Mouse (Mus musculus): Measurements from ENCODE around the gene Ankrd34a.

Gene Ankrd34a

GRCm38 (mm10) chr3:96596228-96596707 lies at the start of gene Ankrd34a:
TSS of gene Ankrd34a (plus strand) at chr3:96596636.
- peak in 1 of 2 experiments; percentile 70 for DNase-seq

- DNase-seq: no peak
Measured at GRCm38 (mm10) chr3:96546880-96547279, 49.6 kb upstream of the Ankrd34a start.

GRCm38 (mm10) chr3:96547389-96547960 lies 49.0 kb upstream of the Ankrd34a start:
- peak; percentile 78 to 92 for DNase-seq

GRCm38 (mm10) chr3:96548824-96549223 lies 47.6 kb upstream of the Ankrd34a start:
- DNase-seq: no peak

DNA sequence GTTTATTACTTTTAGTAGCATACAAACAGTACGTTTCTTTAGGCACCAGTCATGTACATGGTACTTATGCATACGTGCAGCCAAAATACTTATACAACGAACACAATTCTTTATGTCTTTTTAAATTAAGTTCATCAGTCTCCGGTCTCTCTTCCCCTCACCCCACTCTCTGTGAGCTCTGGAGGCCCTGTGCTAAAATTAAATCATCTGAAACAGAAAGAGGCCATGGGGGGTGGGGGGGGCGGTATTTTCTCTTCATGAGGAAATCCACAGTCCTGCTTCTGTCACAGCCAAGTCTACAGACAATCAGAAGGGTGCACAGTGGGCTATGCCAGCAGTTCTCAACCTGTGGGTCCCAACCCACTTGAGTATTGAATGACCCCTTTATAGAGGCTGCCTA lies 47.1 kb upstream of the Ankrd34a start:
- no peak for DNase-seq

DNA sequence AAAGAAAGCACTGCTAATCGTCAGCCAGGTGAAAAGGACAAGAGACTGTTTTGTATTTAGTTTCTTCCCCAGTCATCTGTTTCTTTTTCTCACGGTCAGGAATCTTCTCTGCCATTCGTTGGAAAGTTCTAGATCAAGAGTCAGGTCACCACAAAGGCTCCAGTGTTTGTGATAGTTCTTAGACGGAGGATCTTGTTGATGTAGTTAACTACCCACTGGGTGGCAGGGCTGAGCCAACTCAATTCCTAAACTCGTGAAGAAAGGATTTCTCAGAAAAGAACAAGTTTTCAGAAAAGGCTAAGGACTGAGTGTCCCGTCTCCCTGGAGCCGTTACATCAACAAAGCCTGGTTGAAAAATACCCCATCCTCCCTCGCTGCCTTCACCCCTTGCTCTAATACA lies 45.2 kb upstream of the Ankrd34a start:
- peak; percentile 87 to 88 for DNase-seq

DNA sequence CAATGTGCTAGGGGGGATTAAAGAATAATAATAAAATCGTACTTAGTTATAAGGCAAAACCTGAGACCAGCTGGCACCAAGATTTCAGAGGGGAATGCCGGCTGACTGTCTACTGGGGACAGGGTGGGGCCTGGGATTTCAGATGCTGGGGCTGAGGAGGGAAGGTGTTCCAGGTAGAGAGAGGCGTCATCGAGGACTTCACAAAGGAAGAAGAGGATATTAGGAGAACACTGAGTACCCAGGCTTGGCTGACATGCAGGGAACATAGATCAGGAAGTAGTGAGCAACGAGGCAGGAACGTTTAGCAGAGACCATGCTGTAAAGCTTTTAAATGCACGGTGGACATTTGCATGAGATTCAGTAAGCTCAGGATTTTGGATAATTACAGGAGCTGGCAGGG lies 44.5 kb upstream of the Ankrd34a start:
- DNase-seq: peak in 1 of 2 experiments; percentile 10

DNA sequence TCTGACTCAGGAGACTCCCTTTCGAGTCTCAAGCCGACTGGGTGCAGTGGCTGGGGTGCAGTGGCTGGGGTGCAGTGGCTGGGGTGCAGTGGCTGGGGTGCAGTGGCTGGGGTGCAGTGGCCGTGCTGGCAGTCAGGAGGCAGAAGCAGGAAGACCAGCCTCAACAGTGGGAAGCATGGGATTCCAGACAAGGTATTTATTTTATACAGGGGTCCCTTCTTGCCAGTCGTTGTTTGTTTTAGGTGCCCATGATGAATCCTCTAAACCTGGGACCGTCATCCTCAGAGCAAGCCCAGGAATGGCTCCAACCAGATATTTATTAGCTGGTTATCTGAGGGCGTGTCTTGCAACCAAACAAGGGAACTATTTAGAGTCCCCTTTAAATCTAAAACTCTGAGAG lies 42.8 kb upstream of the Ankrd34a start:
- DNase-seq: peak in 1 of 2 experiments; percentile 4

DNA sequence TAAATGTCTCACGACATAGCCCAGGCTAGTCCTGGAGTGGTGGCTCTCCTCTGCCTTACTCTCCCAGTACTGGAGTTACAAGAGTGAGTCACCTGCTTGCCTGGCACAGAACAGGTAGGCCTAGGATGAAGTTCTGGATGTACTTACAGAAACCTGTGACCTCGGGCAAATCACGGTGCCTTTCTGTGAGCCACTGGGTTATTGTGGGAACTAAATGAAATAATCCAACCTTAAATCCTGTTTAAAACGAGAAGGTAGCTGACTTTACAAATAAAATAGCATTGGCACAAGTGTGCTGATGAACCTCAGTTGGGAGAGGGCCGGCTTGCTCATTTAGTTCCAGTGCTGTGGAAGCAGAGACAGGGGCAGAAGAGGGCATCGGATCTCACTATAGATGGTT lies 42.2 kb upstream of the Ankrd34a start:
- peak in 1 of 2 experiments; percentile 35 for DNase-seq

DNA sequence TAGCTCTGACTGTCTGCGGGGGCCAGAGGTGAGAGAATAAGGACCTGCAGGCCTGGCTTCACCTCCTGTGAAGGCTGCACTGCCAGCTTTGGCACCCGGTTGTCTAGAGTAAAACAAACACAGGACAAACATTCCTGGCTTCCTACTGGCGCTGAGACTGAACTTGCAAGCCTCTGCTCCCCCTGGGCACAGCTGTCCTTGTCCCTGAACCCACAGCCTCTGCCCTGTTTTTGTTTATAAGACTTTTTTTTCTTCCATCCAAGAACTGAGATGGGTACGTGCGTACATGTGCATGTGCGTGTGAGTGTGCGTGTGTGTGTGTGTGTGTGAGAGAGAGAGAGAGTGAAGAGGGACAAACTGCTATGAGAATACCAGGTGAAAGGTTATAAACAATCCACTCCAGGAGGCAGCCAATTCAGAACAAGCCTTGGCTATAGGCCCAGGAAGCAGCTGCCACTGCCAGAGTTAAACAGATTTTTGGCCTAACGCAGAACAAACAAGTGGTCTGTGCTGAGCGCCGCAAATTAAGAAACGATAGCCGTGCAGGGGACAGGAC lies 41.3 kb upstream of the Ankrd34a start:
- peak; percentile 88 to 95 for DNase-seq

GRCm38 (mm10) chr3:96555999-96556614 lies 40.3 kb upstream of the Ankrd34a start:
- peak; percentile 10 to 30 for DNase-seq

DNA sequence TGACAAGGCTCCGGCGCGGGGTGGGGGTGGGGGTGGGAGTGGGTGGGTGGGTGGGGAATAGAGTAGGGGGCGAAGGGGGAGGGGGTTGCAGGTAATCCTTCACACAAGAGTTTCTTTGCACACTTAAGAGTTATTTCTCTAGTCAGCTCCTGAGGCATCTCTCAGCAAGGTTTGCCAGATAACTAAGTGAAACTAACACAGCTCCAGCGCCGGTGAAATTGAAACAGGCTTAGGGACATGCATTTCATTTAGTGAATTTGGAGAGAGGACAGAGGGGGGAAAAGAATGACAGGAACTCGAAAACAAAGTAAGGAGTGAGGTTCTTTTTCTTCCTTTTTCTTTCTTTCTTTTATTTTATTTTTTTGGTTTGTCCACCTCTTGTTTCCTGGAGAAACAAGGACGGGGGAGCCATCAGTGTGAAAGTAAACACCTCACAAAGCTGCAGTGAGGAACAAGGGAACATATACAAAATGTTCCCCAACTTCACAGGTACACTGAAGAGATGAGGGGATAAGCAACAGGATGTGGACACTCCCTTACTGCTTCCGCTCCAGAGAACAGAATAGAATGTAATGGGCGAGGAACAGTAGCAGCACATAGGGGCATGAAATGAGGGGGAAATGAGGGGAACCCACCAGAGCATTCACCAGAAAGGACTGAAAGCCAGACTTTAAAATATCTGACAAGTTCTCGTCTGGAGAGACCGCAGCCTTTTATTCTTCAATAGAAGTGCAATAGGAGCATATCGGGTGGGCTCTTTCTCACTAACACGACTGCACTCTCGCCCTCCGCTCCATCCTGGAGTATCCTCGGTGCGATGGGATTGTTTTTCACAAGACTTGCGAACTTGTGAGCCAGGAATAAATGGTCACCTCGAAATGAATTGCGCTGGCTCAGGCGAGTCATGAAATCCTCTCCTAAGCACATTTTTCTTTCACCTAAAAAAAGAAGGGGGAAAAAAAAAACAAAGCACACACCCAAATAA lies 39.5 kb upstream of the Ankrd34a start:
- DNase-seq: peak; percentile 36 to 43

GRCm38 (mm10) chr3:96557694-96558093 lies 38.7 kb upstream of the Ankrd34a start, which contains the start of gene Txnip:
TSS of gene Txnip (plus strand) at chr3:96557957.
- DNase-seq: peak; percentile 100

DNA sequence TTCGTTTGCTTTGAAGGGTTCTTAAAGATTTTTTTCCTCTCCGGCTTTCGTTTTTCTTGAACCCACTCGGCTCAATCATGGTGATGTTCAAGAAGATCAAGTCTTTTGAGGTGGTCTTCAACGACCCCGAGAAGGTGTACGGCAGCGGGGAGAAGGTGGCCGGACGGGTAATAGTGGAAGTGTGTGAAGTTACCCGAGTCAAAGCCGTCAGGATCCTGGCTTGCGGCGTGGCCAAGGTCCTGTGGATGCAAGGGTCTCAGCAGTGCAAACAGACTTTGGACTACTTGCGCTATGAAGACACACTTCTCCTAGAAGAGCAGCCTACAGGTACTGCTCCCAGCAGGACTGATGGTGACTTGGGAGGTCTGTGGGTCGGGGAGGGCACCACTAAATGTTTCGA lies 38.3 kb upstream of the Ankrd34a start:
- DNase-seq: peak; percentile 39 to 64

DNA sequence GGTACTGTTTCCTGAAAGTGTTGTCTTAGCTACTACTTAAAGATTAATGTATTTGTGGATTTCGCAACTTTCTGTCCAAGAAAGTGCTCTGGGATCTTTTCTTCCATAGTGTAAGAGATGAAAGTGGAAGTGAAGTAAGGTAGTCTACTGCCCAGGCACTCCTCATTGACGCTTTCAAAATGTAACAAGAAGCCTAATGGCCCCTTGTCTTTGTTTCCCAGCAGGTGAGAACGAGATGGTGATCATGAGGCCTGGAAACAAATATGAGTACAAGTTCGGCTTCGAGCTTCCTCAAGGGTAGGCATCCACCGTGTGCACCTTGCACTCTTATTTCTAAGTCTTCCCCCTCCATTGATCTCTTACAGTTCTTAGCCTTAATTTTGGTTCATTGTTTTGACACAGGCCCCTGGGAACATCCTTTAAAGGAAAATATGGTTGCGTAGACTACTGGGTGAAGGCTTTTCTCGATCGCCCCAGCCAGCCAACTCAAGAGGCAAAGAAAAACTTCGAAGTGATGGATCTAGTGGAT lies 37.7 kb upstream of the Ankrd34a start:
- peak in 1 of 2 experiments; percentile 8 for DNase-seq

- peak in 1 of 2 experiments; percentile 30 for DNase-seq
Measured at GRCm38 (mm10) chr3:96559398-96559910, 37.0 kb upstream of the Ankrd34a start.

DNA sequence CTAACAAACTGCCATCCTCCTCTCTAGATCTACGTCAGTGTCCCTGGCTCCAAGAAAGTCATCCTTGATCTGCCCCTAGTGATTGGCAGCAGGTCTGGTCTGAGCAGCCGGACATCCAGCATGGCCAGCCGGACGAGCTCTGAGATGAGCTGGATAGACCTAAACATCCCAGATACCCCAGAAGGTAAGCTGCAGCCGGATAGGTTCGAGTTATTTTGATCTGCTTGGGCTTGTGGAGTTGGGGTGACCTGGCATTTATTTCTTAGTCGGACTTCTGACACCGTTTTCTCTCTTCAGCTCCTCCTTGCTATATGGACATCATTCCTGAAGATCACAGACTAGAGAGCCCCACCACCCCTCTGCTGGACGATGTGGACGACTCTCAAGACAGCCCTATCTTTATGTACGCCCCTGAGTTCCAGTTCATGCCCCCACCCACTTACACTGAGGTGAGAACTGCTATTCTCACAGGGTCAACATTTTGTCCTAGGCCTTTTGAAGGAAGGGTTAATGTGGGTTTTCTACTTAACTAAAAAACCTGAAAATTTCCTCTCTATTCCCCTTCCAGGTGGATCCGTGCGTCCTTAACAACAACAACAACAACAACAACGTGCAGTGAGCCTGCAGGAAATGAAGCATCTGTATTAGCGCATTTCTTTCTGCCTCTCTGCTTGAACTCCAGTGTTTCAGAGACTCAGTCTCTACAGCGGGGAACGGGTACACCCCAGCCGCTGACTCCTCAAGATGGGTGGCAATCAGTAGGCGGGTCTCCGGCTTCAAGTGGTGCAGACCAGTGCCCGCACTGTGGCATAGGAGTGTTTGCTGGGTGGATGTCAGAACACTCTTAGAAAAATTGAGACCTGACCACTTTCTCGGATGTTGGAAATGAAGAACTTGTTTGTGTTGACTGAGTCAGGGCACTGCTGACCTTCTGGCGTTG lies 36.3 kb upstream of the Ankrd34a start:
- DNase-seq: peak; percentile 35 to 47

GRCm38 (mm10) chr3:96560881-96561668 lies 35.4 kb upstream of the Ankrd34a start:
- peak; percentile 29 to 47 for DNase-seq

DNA sequence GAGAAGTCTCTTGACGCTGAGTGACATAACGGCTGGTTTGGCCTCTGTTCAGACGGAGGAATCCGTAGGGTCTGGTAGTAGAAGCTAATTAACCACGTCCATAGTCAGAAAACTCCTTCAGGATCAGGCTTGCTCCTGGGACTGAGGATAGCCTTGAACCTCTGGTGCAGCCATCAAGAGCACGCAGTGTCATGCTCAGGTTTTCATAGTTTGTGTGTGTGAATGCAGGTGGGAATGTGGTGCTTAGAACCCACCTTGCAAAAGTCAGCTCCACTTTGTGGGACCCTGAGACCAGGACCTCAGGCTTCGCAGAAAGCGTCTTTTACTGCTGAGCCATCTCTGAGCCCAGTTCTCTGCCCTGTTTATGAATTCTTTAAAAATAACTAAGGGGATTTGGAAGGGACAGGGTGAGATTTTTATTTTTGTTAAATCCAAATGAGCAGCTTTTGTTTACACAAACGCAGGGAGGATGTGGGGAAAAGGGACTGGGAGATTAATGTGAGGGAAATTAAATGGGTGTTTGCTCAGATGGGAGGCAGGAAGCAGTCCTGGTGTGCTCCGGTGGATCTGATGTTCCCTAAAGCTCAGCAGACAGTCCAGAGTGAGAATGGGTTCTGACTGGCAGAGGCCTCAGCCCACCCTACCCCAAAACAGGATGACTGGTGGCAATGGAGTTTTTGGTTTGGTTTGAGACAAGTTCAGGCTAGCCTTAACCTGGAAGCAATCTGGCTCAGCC lies 34.3 kb upstream of the Ankrd34a start:
- DNase-seq: peak; percentile 49 to 74

- peak; percentile 26 to 37 for DNase-seq
Measured at GRCm38 (mm10) chr3:96563267-96563666, 33.2 kb upstream of the Ankrd34a start.

Measured in kidney, postnatal 36 days (tissue).